Mouse (Mus musculus): ENCODE results near the gene Syt9. TPM values are rescaled to one million over a fixed set of nuclear protein-coding genes. Genes with fewer than 3 reads are reported as not detected.

The Syt9 gene
- polyA plus RNA-seq, 1 experiment: 5.2 TPM

GRCm38 (mm10) chr7:107504761-107505712 is 134.5 kb downstream of the Syt9 start:
- Histone ChIP-seq H3K4me3 (ENCODE audit: insufficient read depth, low read length) (no peak overlapping the region), H3K27ac (ENCODE audit: insufficient read depth, low read length) (no peak overlapping the region; the same call in 1 of the 2 replicates), H3K4me1 (ENCODE audit: control insufficient read depth, insufficient read depth, low read length) (peaks cover 2% of the 10 kb centered on the region; the same call in 1 of the 2 replicates)
- TF ChIP-seq CTCF (IDR thresholded peaks at IDR 0.05; ENCODE audit: extremely low read depth, insufficient read depth, low read length) (no peak), POLR2A (IDR thresholded peaks at IDR 0.05; ENCODE audit: extremely low read depth, insufficient read depth, low read length) (no peak)

DNA sequence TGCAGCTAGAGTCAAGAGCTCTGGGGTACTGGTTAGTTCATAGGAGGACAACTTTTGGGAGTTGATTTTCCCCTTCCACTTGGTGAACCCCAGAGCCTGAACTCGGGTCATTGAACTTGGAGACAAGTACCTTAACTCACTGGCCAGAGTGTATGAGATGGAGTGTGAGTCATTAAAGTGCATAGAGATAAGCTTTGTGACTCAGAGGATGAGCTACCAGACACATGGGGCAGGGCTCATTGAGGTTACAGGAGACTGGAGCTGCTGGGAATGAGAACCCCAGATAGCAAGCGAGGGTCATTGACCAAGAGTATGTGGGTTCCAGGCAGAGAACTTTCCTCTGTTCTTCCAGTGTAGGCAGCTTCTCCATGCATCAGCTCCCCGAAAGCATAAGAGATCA is 137.4 kb downstream of the Syt9 start:
- no peak for TF ChIP-seq CTCF (IDR thresholded peaks at IDR 0.05; ENCODE audit: extremely low read depth, insufficient read depth, low read length)
- TF ChIP-seq POLR2A (IDR thresholded peaks at IDR 0.05; ENCODE audit: extremely low read depth, insufficient read depth, low read length): no peak
- no peak overlapping the region for H3K27ac ChIP-seq (ENCODE audit: insufficient read depth, low read length)

GRCm38 (mm10) chr7:107509740-107510139 is 139.2 kb downstream of the Syt9 start:
- no peaks in the 10 kb centered on the region for H3K4me1 ChIP-seq (ENCODE audit: control insufficient read depth, insufficient read depth, low read length)
- no peak overlapping the region for H3K27ac ChIP-seq (ENCODE audit: insufficient read depth, low read length)
- no peak overlapping the region for H3K4me3 ChIP-seq (ENCODE audit: insufficient read depth, low read length)
- TF ChIP-seq POLR2A (IDR thresholded peaks at IDR 0.05; ENCODE audit: extremely low read depth, insufficient read depth, low read length) (no peak), CTCF (IDR thresholded peaks at IDR 0.05; ENCODE audit: extremely low read depth, insufficient read depth, low read length) (no peak)

More for the DNA sequence above, 137.4 kb downstream of the Syt9 start:
- Histone ChIP-seq H3K4me1 (ENCODE audit: control insufficient read depth, insufficient read depth, low read length) (peaks cover 2% of the 10 kb centered on the region; the same call in 1 of the 2 replicates), H3K4me3 (ENCODE audit: insufficient read depth, low read length) (no peak overlapping the region)

DNA sequence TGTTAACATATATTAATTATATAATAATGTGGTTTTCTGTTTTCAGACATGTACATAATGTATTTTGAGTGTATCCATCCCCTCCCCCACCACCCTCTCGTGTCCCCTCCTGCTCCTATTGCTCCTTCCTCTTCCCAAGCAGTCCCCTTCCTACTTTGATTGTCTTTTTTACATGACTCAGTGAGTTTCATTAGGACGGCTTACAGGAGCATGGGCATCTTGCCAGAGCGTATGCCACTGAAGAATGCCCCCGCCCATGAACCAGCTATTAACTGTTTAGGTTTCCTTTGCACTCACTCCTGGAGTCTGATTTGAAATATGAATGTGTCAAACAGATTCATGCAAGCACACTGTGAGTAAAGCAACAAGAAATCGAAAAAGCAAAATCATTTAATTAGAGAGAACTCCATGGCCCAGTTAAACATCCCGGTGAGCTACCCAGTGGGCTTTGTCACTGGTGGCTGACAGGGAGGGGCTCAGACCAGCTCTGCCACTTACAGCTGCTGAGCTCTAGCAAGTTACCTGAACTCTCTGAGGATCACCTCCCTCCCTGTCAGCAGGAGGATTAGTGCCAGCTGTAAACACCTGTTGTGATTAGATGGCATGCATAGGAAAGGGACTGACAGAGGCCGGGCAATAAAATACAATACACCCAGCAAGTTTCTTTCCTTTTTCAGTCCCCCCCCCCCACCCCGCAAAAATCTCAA is 146.3 kb downstream of the Syt9 start:
- no peak for TF ChIP-seq POLR2A (IDR thresholded peaks at IDR 0.05; ENCODE audit: extremely low read depth, insufficient read depth, low read length)
- no peak for TF ChIP-seq CTCF (IDR thresholded peaks at IDR 0.05; ENCODE audit: extremely low read depth, insufficient read depth, low read length)
- Histone ChIP-seq H3K4me1 (ENCODE audit: control insufficient read depth, insufficient read depth, low read length) (no peaks in the 10 kb centered on the region), H3K27ac (ENCODE audit: insufficient read depth, low read length) (no peak overlapping the region), H3K4me3 (ENCODE audit: insufficient read depth, low read length) (no peak overlapping the region)

- no peak for TF ChIP-seq CTCF (IDR thresholded peaks at IDR 0.05; ENCODE audit: extremely low read depth, insufficient read depth, low read length)
- no peak for TF ChIP-seq POLR2A (IDR thresholded peaks at IDR 0.05; ENCODE audit: extremely low read depth, insufficient read depth, low read length)
- H3K4me1 ChIP-seq (ENCODE audit: control insufficient read depth, insufficient read depth, low read length): no peaks in the 10 kb centered on the region
- no peak overlapping the region for H3K4me3 ChIP-seq (ENCODE audit: insufficient read depth, low read length)
- no peak overlapping the region for H3K27ac ChIP-seq (ENCODE audit: insufficient read depth, low read length)
Observed at GRCm38 (mm10) chr7:107519256-107520025, 148.9 kb downstream of the Syt9 start.

GRCm38 (mm10) chr7:107521411-107521810 is 150.9 kb downstream of the Syt9 start:
- Histone ChIP-seq H3K27ac (ENCODE audit: insufficient read depth, low read length) (no peak overlapping the region), H3K4me1 (ENCODE audit: control insufficient read depth, insufficient read depth, low read length) (no peaks in the 10 kb centered on the region), H3K4me3 (ENCODE audit: insufficient read depth, low read length) (no peak overlapping the region)
- TF ChIP-seq CTCF (IDR thresholded peaks at IDR 0.05; ENCODE audit: extremely low read depth, insufficient read depth, low read length): no peak
- no peak for TF ChIP-seq POLR2A (IDR thresholded peaks at IDR 0.05; ENCODE audit: extremely low read depth, insufficient read depth, low read length)

DNA sequence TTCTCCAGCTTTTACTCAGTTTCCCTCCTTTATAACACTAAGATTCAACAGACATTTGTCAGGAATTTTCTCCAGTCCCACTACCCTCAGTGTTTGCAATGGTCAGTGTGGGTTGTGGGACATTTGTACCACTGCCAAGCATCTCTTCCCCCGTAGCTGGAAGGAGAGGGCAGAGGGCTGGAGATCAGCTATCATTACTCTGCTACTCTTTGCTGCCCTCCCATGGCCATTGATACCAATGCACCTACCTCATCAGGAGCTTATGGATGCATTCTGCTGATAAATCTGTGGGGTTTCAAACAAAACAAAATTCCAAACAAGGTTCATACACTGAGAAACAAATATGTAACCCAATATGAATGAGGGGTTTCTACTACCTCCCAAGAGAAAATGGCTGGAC is 155.8 kb downstream of the Syt9 start:
- H3K4me3 ChIP-seq (ENCODE audit: insufficient read depth, low read length): no peak overlapping the region
- H3K27ac ChIP-seq (ENCODE audit: insufficient read depth, low read length): no peak overlapping the region
- no peaks in the 10 kb centered on the region for H3K4me1 ChIP-seq (ENCODE audit: control insufficient read depth, insufficient read depth, low read length)
- TF ChIP-seq POLR2A (IDR thresholded peaks at IDR 0.05; ENCODE audit: extremely low read depth, insufficient read depth, low read length) (no peak), CTCF (IDR thresholded peaks at IDR 0.05; ENCODE audit: extremely low read depth, insufficient read depth, low read length) (peak; percentile 68)

GRCm38 (mm10) chr7:107528169-107528772 is 157.7 kb downstream of the Syt9 start:
- H3K27ac ChIP-seq (ENCODE audit: insufficient read depth, low read length): no peak overlapping the region
- no peak overlapping the region for H3K4me3 ChIP-seq (ENCODE audit: insufficient read depth, low read length)
- no peaks in the 10 kb centered on the region for H3K4me1 ChIP-seq (ENCODE audit: control insufficient read depth, insufficient read depth, low read length)
- TF ChIP-seq CTCF (IDR thresholded peaks at IDR 0.05; ENCODE audit: extremely low read depth, insufficient read depth, low read length): no peak
- TF ChIP-seq POLR2A (IDR thresholded peaks at IDR 0.05; ENCODE audit: extremely low read depth, insufficient read depth, low read length): no peak

DNA sequence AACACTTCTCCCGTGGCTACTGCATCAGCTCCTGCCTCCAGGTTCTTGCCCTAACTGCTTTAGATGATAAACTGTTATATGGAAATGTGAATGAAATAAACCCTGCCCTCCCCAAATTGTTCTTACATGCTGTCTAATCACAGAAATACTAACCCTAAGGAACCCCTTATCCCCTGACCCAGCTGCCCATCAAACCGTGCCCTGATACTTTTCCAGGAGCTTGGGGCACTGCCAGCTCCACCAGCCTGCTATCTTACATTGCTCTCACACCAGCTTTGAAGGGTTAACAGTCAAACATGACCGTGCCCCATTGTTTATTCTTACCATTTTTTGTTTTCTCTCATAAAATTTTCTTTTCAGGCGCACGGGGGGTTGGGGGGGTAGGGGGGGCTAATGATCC is 158.8 kb downstream of the Syt9 start:
- Histone ChIP-seq H3K4me1 (ENCODE audit: control insufficient read depth, insufficient read depth, low read length) (no peaks in the 10 kb centered on the region), H3K4me3 (ENCODE audit: insufficient read depth, low read length) (no peak overlapping the region), H3K27ac (ENCODE audit: insufficient read depth, low read length) (no peak overlapping the region)
- no peak for TF ChIP-seq CTCF (IDR thresholded peaks at IDR 0.05; ENCODE audit: extremely low read depth, insufficient read depth, low read length)
- TF ChIP-seq POLR2A (IDR thresholded peaks at IDR 0.05; ENCODE audit: extremely low read depth, insufficient read depth, low read length): no peak

All from cortical plate, adult 2 months (tissue).